11 mouse cellular contexts compared by ENCODE assay signal in genomic region chr3:141810944-141811343, GRCm38 (mm10).
DNase-seq lines count a peak whose midpoint lies in the region; ATAC-seq lines count a peak whose summit lies in the region.
"Had no signal": no experiment of that assay in that cellular context is flagged by ENCODE, and none has a peak within 500 bp of the region (broad histone marks: within the 10 kb centered on the region; RNA-seq: fewer than 3 reads in every experiment).

No protein-coding gene starts in this region.

- no peaks in the 10 kb centered on the region for H3K9me3 ChIP-seq in forebrain, embryonic 11.5 days (ENCODE audit: control insufficient read depth, low read length)
- no peaks in the 10 kb centered on the region for H3K9me3 ChIP-seq in forebrain, embryonic 10.5 days
- H3K9me3 ChIP-seq in forebrain, embryonic 16.5 days (ENCODE audit: control insufficient read depth, low read length) = no peaks in the 10 kb centered on the region
- no peaks in the 10 kb centered on the region for H3K9me3 ChIP-seq in midbrain, embryonic 12.5 days
- H3K9me3 ChIP-seq: limb, embryonic 15.5 days; lung, embryonic 15.5 days had no signal

- WGBS in forebrain, embryonic 11.5 days = 47% methylated on average over 7 of the region's 7 CpGs
- WGBS in forebrain, embryonic 10.5 days = 60% methylated on average over 7 of the region's 7 CpGs
- 32% methylated on average over 7 of the region's 7 CpGs for WGBS in forebrain, embryonic 16.5 days
- 34% methylated on average over 7 of the region's 7 CpGs for WGBS in midbrain, embryonic 12.5 days

- no peak for DNase-seq in forebrain, embryonic 11.5 days (ENCODE audit: low spot score)
- DNase-seq in forebrain, embryonic 10.5 days (ENCODE audit: extremely low spot score, low spot score) = no peak
- DNase-seq in cerebellum, adult 18-20 months = peak; percentile 64 to 74
- no peak for DNase-seq in embryo, embryonic 10 days (ENCODE audit: low spot score)
- no peak for DNase-seq in thymus, postnatal 0 days (ENCODE audit: low spot score)
- DNase-seq in adrenal gland, adult (ENCODE audit: inconsistent age in 2 of 2, low spot score in 1 of 2) = no peak
- DNase-seq: layer of hippocampus, postnatal 36 days had no signal

- peaks cover 6% of the 10 kb centered on the region; the same call in 1 of the 2 replicates for H3K4me1 ChIP-seq in forebrain, embryonic 11.5 days (replicated peaks; ENCODE audit: control insufficient read depth, insufficient read depth, low read length)
- peaks cover 22% of the 10 kb centered on the region for H3K4me1 ChIP-seq in forebrain, embryonic 10.5 days
- no peaks in the 10 kb centered on the region for H3K4me1 ChIP-seq in forebrain, embryonic 16.5 days (replicated peaks; ENCODE audit: control insufficient read depth, insufficient read depth, low read length)
- peaks cover 10% of the 10 kb centered on the region for H3K4me1 ChIP-seq in midbrain, embryonic 12.5 days
- H3K4me1 ChIP-seq: limb, embryonic 15.5 days; lung, embryonic 15.5 days had no signal

- H3K27ac ChIP-seq in forebrain, embryonic 11.5 days (ENCODE audit: low read depth, low read length) = no peak overlapping the region
- no peak overlapping the region for H3K27ac ChIP-seq in forebrain, embryonic 10.5 days
- H3K27ac ChIP-seq in forebrain, embryonic 16.5 days (ENCODE audit: low read length) = no peak overlapping the region
- H3K27ac ChIP-seq in midbrain, embryonic 12.5 days (replicated peaks) = 0 out of 2 replicates have a peak overlapping the region, but pooled peaks have one; percentile 49
- H3K27ac ChIP-seq: limb, embryonic 15.5 days; lung, embryonic 15.5 days had no signal

- no peaks in the 10 kb centered on the region for H3K36me3 ChIP-seq in forebrain, embryonic 11.5 days (ENCODE audit: control insufficient read depth, insufficient read depth, low read length)
- H3K36me3 ChIP-seq in forebrain, embryonic 10.5 days (replicated peaks) = no peaks in the 10 kb centered on the region
- H3K36me3 ChIP-seq in forebrain, embryonic 16.5 days (ENCODE audit: control insufficient read depth, insufficient read depth) = no peaks in the 10 kb centered on the region
- no peaks in the 10 kb centered on the region for H3K36me3 ChIP-seq in midbrain, embryonic 12.5 days
- H3K36me3 ChIP-seq: limb, embryonic 15.5 days had no signal

- H3K4me3 ChIP-seq in forebrain, embryonic 11.5 days (ENCODE audit: low read depth, low read length) = no peak overlapping the region
- no peak overlapping the region for H3K4me3 ChIP-seq in forebrain, embryonic 10.5 days
- no peak overlapping the region for H3K4me3 ChIP-seq in forebrain, embryonic 16.5 days (replicated peaks; ENCODE audit: low read length)
- no peak overlapping the region for H3K4me3 ChIP-seq in midbrain, embryonic 12.5 days
- H3K4me3 ChIP-seq: limb, embryonic 15.5 days; lung, embryonic 15.5 days had no signal

- H3K27me3 ChIP-seq in forebrain, embryonic 11.5 days (ENCODE audit: control insufficient read depth, insufficient read depth, low read length) = no peaks in the 10 kb centered on the region
- H3K27me3 ChIP-seq in forebrain, embryonic 10.5 days (ENCODE audit: poor library complexity, severe bottlenecking) = no peaks in the 10 kb centered on the region
- H3K27me3 ChIP-seq in forebrain, embryonic 16.5 days (replicated peaks; ENCODE audit: control insufficient read depth, insufficient read depth, low read length) = no peaks in the 10 kb centered on the region
- H3K27me3 ChIP-seq in midbrain, embryonic 12.5 days = no peaks in the 10 kb centered on the region
- H3K27me3 ChIP-seq: limb, embryonic 15.5 days; lung, embryonic 15.5 days had no signal

- peak; percentile 44; the same call in 1 of the 2 replicates for ATAC-seq in forebrain, embryonic 11.5 days (replicated peaks; ENCODE audit: low FRiP score)
- ATAC-seq in forebrain, embryonic 16.5 days = 0 out of 2 replicates have a peak, but pooled peaks have one; percentile 19
- peak; percentile 31; the same call in 1 of the 2 replicates for ATAC-seq in midbrain, embryonic 12.5 days (ENCODE audit: low FRiP score, low read depth)

- no peak overlapping the region for H3K9ac ChIP-seq in forebrain, embryonic 11.5 days (ENCODE audit: low read length)
- H3K9ac ChIP-seq in forebrain, embryonic 16.5 days (replicated peaks; ENCODE audit: low read depth, low read length) = no peak overlapping the region
- no peak overlapping the region for H3K9ac ChIP-seq in midbrain, embryonic 12.5 days (replicated peaks)
- H3K9ac ChIP-seq: limb, embryonic 15.5 days; lung, embryonic 15.5 days had no signal

- H3K4me2 ChIP-seq in forebrain, embryonic 11.5 days (ENCODE audit: low read depth, low read length, severe bottlenecking) = no peak overlapping the region
- no peak overlapping the region for H3K4me2 ChIP-seq in forebrain, embryonic 16.5 days (ENCODE audit: low read length)
- no peak overlapping the region for H3K4me2 ChIP-seq in midbrain, embryonic 12.5 days (replicated peaks)
- H3K4me2 ChIP-seq: limb, embryonic 15.5 days; lung, embryonic 15.5 days had no signal

Comparison
In these comparisons a context has a peak if more than half of its experiments do, and no peak if none do; other contexts are left out.
1. DNase-seq: peak in cerebellum, adult 18-20 months (2 of 2); none in forebrain, embryonic 11.5 days (single experiment), forebrain, embryonic 10.5 days (single experiment), embryo, embryonic 10 days (single experiment), thymus, postnatal 0 days (single experiment) and adrenal gland, adult (0 of 2).
2. Peak in every context shown above with its lines, with median percentiles within 50 percentile points of each other: ATAC-seq.